Mouse (Mus musculus) liver, embryonic 14.5 days (tissue): Measurements from ENCODE around the gene Nectin2. TPM values are rescaled to one million over a fixed set of nuclear protein-coding genes. Genes with fewer than 3 reads are reported as not detected.

Experiments used
- ATAC-seq: fragments of 200-750 bp; cut with Nextera tagmentation; 2 replicates; pipeline ENCODE4 v1.8.0; 2017; ENCODE audit warnings: moderate number of reproducible peaks, mild to moderate bottlenecking, moderate library complexity; ENCODE audit not compliant: insufficient read depth
- DNase-seq, 3 experiments: peaks; one replicate each; pipeline ENCODE4 v3.0.0-alpha.2; 2012 to 2013; ENCODE audit warnings: low read depth in 3 of 3, low spot score in 3 of 3
- H3K27ac ChIP-seq: fragments of 300-500 bp; sonication (generic); 2 replicates; pipeline ENCODE4 v1.5.1; 2014; ENCODE audit warnings: moderate library complexity, mild to moderate bottlenecking, control low read depth, inconsistent platforms
- H3K27me3 ChIP-seq: fragments of 300-500 bp; sonication (generic); 2 replicates; pipeline ENCODE4 v1.6.1; 2014; ENCODE audit warnings: mild to moderate bottlenecking, low read length, moderate library complexity; ENCODE audit not compliant: control insufficient read depth, insufficient read depth
- H3K36me3 ChIP-seq: fragments of 300-500 bp; sonication (generic); replicated peaks from 2 replicates; pipeline ENCODE4 v1.6.1; 2014; ENCODE audit warnings: low read depth; ENCODE audit not compliant: control insufficient read depth, insufficient read depth
- H3K4me1 ChIP-seq, 2 experiments: fragments of 200-500 bp in 1 of 2; fragments of 300-500 bp in 1 of 2; sonication (generic) in 1 of 2; replicated peaks; 2 replicates each; pipeline ENCODE4 v1.6.1; 2012 to 2014; ENCODE audit warnings: antibody characterized with exemption in 1 of 2, inconsistent platforms in 1 of 2, low read length in 1 of 2; ENCODE audit not compliant: control insufficient read depth in 2 of 2, insufficient read depth in 2 of 2
- H3K4me2 ChIP-seq: fragments of 300-500 bp; sonication (generic); 2 replicates; pipeline ENCODE4 v1.6.1; 2014; ENCODE audit warnings: low read depth, mild to moderate bottlenecking, control low read depth, moderate library complexity
- H3K4me3 ChIP-seq, 2 experiments: fragments of 200-500 bp in 1 of 2; fragments of 300-500 bp in 1 of 2; sonication (generic) in 1 of 2; 2 replicates each; pipeline ENCODE4 v1.5.1; 2012 to 2014; ENCODE audit warnings: low read depth in 2 of 2, low read length in 2 of 2, mild to moderate bottlenecking in 2 of 2, control low read depth in 1 of 2, inconsistent platforms in 1 of 2, moderate library complexity in 1 of 2; ENCODE audit not compliant: insufficient read depth in 1 of 2
- H3K9ac ChIP-seq: fragments of 300-500 bp; sonication (generic); replicated peaks from 2 replicates; pipeline ENCODE4 v1.6.1; 2014; ENCODE audit warnings: mild to moderate bottlenecking, control low read depth, moderate library complexity
- H3K9me3 ChIP-seq: fragments of 300-500 bp; sonication (generic); 2 replicates; pipeline ENCODE4 v1.6.1; 2016; ENCODE audit warnings: low read length, mixed read lengths; ENCODE audit not compliant: control insufficient read depth
- CTCF ChIP-seq: IDR thresholded peaks from 2 replicates; pipeline ENCODE4 v1.5.1; 2016; ENCODE audit warnings: antibody characterized with exemption, low read depth, control low read depth
- EP300 ChIP-seq: IDR thresholded peaks from 2 replicates; pipeline ENCODE4 v1.6.1; 2016; ENCODE audit warnings: antibody characterized with exemption, low read depth
- WGBS: fragments of 180-500 bp; shearing (Covaris S2); extraction: QIAGEN DNeasy Blood & Tissue Kit; methylation state at CpG from one replicate; pipeline ENCODE4 v1.1.7; 2014; ENCODE audit not compliant: insufficient replicate concordance; 5-methylcytosine and 5-hydroxymethylcytosine counted together
- polyA plus RNA-seq, 2 experiments: library from polyadenylated mRNA; depleted of rRNA in 1 of 2; stranded (reverse) in 1 of 2; unstranded in 1 of 2; fragments of >200 nt; fragmentation: Nextera tagmentation in 1 of 2; extraction: Ambion mirVana in 1 of 2; gene quantifications; 2 replicates each; pipeline versions ENCODE4 v1.2.1 to v1.2.3; 2012 to 2014

The Nectin2 gene
- polyA plus RNA-seq, 2 experiments = 7.8 to 10.2 TPM

- Histone ChIP-seq H3K9me3 (no peaks in the 10 kb centered on the region), H3K27me3 (no peaks in the 10 kb centered on the region), H3K36me3 (no peaks in the 10 kb centered on the region), H3K4me2 (no peak overlapping the region), H3K4me1 (peaks cover 0 to 25% of the 10 kb centered on the region in 2 experiments; a peak in 2 of 4 replicates), H3K27ac (no peak overlapping the region), H3K9ac (no peak overlapping the region), H3K4me3 (no peak overlapping the region)
- WGBS = 75% methylated on average over 3 of the region's 3 CpGs
- TF ChIP-seq CTCF (no peak), EP300 (no peak)
- DNase-seq = no peak
- no peak for ATAC-seq
Observed at GRCm38 (mm10) chr7:19678901-19679300, 71.4 kb downstream of the Nectin2 start.

DNA sequence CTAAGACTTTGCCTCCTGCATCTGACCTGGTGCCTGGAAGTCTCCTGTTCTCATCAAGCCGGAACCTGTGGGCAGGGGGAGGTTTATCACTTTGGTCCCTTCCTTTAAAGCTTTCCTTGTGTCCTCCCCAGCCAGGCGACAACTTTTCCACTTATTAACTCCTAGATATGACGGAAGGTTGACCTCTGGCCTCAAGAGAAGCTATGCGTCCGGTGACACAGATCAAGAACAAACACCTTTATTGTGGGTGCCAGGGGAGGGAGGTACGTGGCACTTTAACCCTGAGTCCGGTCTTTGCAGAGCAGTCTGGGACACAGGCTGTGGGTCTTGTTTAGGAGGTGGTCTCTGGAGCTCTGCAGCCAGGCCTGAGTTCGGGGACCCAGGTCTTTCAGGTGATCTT, 72.4 kb downstream of the Nectin2 start, which contains the start of gene Apoc2:
Gene Apoc2 (minus strand): TSS at position 70 of the 400 bp plus-strand sequence.
- Histone ChIP-seq H3K27ac (no peak within 1 kb of the TSS), H3K9ac (no peak within 1 kb of the TSS), H3K9me3 (no peaks in the 10 kb centered on the region), H3K36me3 (no peaks in the 10 kb centered on the region), H3K4me2 (0 out of 2 replicates have a peak within 1 kb of the TSS, but pooled peaks have one; percentile 11), H3K27me3 (no peaks in the 10 kb centered on the region), H3K4me1 (peaks cover 0 to 17% of the 10 kb centered on the region in 2 experiments; a peak in 2 of 4 replicates), H3K4me3 (no peak within 1 kb of the TSS)
- ATAC-seq (no peak), DNase-seq (no peak)
- 66% methylated on average over 8 of the region's 8 CpGs for WGBS
- no peak for TF ChIP-seq EP300
- TF ChIP-seq CTCF = no peak

- no peak overlapping the region for H3K9ac ChIP-seq
- 67% methylated on average over 1 of the region's 1 CpGs for WGBS
- TF ChIP-seq CTCF (no peak), EP300 (no peak)
- no peak for DNase-seq
- H3K4me3 ChIP-seq = peak overlapping the region in 1 of 2 experiments; percentile 27; a peak in 1 of 4 replicates
- H3K36me3 ChIP-seq = no peaks in the 10 kb centered on the region
- no peak overlapping the region for H3K27ac ChIP-seq
- H3K4me1 ChIP-seq = peaks cover 0 to 10% of the 10 kb centered on the region in 2 experiments; a peak in 2 of 4 replicates
- no peaks in the 10 kb centered on the region for H3K27me3 ChIP-seq
- H3K9me3 ChIP-seq = no peaks in the 10 kb centered on the region
- peak; percentile 52 for ATAC-seq
- 0 out of 2 replicates have a peak overlapping the region, but pooled peaks have one; percentile 26 for H3K4me2 ChIP-seq
Observed at GRCm38 (mm10) chr7:19676662-19677061, 73.6 kb downstream of the Nectin2 start.

DNA sequence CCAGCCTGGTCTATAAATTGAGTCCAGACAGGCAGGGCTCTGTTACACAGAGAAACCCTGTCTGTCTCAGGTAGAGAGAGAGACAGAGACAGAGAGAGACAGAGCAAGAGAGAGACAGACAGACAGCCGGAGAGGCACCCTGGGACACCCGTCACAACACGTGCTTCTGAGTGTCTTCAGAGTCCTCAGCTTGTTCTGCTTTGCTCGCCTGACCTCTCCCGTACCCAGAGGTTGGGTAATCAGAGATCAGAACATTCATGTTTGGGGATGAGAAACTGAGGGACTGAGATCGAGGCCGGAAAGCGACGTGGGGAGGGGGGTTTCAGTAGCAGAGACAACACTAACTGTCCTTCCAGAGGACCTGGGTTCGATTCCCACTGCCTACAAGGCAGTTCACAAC, 74.5 kb downstream of the Nectin2 start:
- H3K27me3 ChIP-seq = no peaks in the 10 kb centered on the region
- H3K9me3 ChIP-seq = no peaks in the 10 kb centered on the region
- WGBS = 56% methylated on average over 10 of the region's 10 CpGs
- H3K4me1 ChIP-seq = peaks cover 0 to 7% of the 10 kb centered on the region in 2 experiments; a peak in 1 of 4 replicates
- no peak for ATAC-seq
- H3K9ac ChIP-seq = peak overlapping the region; percentile 2; the same call in 1 of the 2 replicates
- H3K4me2 ChIP-seq = peak overlapping the region; percentile 26; the same call in 1 of the 2 replicates
- H3K27ac ChIP-seq = no peak overlapping the region
- DNase-seq = no peak
- no peaks in the 10 kb centered on the region for H3K36me3 ChIP-seq
- TF ChIP-seq EP300 (no peak), CTCF (no peak)
- peak overlapping the region; percentile 27 to 39 for H3K4me3 ChIP-seq

DNA sequence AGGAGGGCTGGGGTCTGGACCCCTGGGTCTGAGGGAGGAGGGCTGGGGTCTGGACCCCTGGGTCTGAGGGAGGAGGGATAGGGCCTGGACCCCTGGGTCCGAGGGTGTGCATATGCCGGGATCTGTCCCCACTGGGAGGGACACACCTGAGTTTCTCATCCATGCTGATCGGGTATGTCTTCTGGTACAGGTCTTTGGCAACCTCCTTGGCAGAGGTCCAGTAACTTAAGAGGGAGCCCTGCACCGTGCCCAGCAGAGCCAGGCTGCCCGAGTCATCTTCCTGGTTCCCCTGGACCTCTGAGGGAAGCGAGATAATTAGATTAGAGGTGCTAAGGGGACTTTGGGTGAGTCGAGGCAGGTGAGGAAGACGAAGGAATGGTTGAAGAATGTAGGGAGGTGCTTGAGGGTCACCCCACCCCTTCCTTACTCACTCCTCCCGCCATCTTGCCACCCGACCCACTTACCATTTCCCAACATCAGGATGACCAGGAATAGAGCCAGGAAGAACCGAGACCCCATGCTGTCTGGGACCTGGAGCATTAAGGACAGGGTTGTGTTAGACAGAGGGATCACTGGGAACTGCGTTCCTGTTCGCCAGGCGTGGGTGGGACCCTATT, 77.1 kb downstream of the Nectin2 start:
- no peak for DNase-seq
- Histone ChIP-seq H3K36me3 (no peaks in the 10 kb centered on the region), H3K4me1 (peaks cover 0 to 11% of the 10 kb centered on the region in 2 experiments; a peak in 2 of 4 replicates), H3K9me3 (no peaks in the 10 kb centered on the region), H3K4me2 (no peak overlapping the region), H3K27me3 (no peaks in the 10 kb centered on the region), H3K4me3 (no peak overlapping the region), H3K27ac (no peak overlapping the region), H3K9ac (no peak overlapping the region)
- whole genome bisulfite sequencing = 57% methylated on average over 14 of the region's 14 CpGs
- ATAC-seq = no peak
- TF ChIP-seq CTCF = no peak
- no peak for TF ChIP-seq EP300
